Mouse (Mus musculus): ENCODE results near the gene Polr1c. TPM values are rescaled to one million over a fixed set of nuclear protein-coding genes. Genes with fewer than 3 reads are reported as not detected.

Polr1c gene
- polyA plus RNA-seq (2012; rRNA removed), result 46.4 and 49.7 TPM in 2 replicates

DNA sequence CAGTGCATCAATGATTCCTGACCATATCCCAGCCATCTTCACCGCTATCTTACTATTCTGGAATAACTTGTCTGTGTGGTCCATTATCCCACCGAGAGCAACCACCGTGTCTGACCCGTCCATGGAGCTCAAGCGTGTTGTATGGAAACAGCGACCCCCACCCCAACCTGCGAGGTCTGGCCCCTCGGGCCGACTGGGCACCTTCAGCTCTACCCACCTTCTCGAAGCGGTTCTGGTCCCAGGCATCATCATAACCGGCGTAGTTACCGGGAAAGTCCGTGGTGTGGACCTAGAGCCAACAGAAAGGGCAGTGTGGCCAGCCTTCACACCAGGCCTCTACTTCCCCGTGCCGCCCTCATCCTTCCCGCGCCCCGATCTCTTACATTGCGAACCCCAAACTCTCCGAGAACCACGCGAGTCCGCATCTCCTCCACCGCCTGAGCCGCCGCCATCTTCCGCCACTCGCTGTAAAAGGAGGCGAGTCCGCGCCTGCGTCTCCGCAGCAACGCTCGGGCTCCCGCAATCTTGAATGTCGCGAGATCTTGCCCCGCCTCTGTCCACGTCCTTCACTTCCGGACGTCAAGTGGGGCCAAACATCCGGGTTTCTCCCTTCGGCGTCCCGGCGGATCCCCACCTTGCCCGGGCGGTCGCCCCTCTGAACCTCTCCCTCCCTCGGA, at the start of gene Polr1c, which contains the start of gene Yipf3:
TSS of gene Polr1c (minus strand) at position 543 of the 677 bp plus-strand sequence.
TSS of gene Yipf3 (plus strand) at position 569 of the 677 bp plus-strand sequence.

DNA sequence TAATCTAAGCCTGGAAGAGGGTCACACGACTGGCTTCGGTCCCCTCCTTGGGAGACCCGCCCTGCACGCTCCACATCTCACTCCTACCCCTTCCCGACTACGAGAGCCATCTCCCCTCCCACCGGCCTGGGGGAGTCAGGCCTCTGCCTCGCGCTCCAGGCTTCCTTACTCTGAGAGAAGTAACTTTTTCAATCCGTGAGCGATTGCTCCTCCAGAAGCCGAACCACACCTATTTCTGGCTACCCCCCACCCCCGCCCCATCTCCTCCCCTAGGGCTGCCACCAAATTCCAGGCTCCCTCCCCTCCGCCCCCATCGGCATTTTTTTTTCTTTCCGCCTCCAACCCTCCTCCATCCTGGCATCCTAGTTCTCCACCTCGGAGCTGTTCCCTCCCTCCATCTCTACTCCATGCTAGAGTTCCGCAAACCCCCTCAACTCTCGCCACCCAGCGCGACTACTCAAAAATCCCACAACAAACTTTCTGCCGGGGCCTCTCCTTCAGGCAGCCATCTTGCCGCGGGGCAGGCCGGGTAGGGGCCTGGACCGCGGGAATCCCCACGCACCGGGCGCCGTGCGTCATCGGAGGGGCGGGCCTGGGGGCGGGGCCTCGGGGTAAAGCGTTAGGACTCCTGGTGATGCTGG, 34.7 kb upstream of the Polr1c start, which contains the start of gene Tjap1:
TSS of gene Tjap1 (minus strand) at position 544 of the 641 bp plus-strand sequence.

DNA sequence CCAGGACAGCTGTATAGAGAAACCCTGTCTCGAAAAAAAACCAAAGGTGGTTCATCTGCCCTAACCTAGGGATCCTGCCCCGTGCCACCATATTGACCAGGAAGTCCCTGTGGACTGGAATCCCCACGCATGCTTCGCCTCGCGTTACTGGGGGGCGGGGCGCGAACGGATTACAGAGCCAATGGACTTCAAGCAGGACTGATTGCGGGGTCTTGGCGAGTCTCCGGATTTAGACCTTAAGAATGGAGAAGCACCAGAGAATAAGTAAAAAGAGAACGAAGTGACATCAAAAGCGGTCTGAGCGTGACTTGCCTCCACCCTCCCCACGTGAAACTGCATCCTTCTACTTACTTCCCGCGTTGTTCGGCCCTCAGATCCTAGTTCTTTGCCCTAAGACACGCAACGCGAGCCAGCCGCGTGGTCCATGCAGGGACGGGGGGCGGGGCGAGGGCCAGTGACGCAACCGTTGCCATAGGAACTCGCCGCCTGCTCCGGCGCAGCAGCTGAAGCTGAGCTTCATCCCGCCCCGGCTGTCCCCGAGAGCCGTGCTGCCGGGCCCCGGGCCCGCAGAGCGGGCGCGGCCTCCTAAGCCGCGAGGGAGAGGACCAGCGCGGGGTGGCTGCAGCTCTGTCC, 5.7 kb upstream of the Polr1c start, which contains the start of gene Lrrc73:
TSS of gene Lrrc73 (plus strand) at position 80 of the 633 bp plus-strand sequence.

DNA sequence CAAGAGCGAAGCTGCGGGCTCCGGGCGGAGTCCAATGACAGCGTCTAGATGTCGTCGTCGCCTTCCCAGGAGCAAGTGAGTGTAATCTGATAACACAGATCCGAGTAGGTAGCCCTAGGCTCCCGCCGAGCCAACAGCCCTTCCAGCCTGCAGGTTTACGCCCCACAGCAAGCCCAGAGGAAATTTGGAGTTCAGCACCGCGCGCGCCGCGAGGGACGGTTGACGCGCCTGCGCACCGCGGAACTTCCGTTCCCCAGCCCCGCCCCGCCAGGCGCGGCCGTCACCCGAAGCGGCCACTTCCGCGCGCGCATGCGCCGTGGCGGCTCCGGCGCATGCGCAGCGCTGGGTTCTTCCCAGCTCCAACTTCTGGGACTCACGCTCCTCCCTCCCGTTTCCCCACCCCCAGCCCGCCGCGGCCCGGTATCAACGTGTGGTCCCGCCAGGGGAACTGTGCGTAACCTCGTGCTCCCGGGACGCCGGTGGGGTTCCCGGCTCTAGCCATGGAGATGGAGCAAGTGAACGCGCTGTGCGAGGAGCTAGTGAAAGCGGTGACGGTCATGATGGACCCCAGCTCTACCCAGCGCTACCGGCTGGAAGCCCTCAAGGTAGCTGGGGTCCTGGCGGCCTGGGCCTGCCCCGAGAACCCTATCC, 45.3 kb downstream of the Polr1c start, which contains the start of the genes Polh and Xpo5:
TSS of gene Polh (minus strand) at position 225 of the 651 bp plus-strand sequence.
TSS of gene Xpo5 (plus strand) at position 362 of the 651 bp plus-strand sequence.

Other genes with a start within 250 kb of the Polr1c start
- gene Vegfa, start 215.7 kb downstream of the Polr1c start, polyA plus RNA-seq (2012; rRNA removed), result 128 and 160 TPM in 2 replicates
- 36.5 and 46.4 TPM in 2 replicates for gene Mrps18a, start 137.1 kb downstream of the Polr1c start, polyA plus RNA-seq (2012; rRNA removed)
- gene Rsph9, start 103.8 kb downstream of the Polr1c start, polyA plus RNA-seq (2012; rRNA removed), result 5.5 and 8.3 TPM in 2 replicates
- gene Mad2l1bp, start 94.5 kb downstream of the Polr1c start, polyA plus RNA-seq (2012; rRNA removed), result 21.2 and 23.8 TPM in 2 replicates
- gene Gtpbp2, start 87.0 kb downstream of the Polr1c start, polyA plus RNA-seq (2012; rRNA removed), result 244 and 286 TPM in 2 replicates
- 3.0 and 3.5 TPM in 2 replicates for gene Polh, start 45.4 kb downstream of the Polr1c start, polyA plus RNA-seq (2012; rRNA removed)
- gene Xpo5, start 45.3 kb downstream of the Polr1c start, polyA plus RNA-seq (2012; rRNA removed), result 11.8 and 13.3 TPM in 2 replicates
- gene Yipf3, start within 50 bp of the Polr1c start, polyA plus RNA-seq (2012; rRNA removed), result 355 and 471 TPM in 2 replicates
- 2.9 and 4.1 TPM in 2 replicates for gene Lrrc73, start 5.5 kb upstream of the Polr1c start, polyA plus RNA-seq (2012; rRNA removed)
- gene Tjap1, start 35.0 kb upstream of the Polr1c start, polyA plus RNA-seq (2012; rRNA removed), result 46.2 and 49.1 TPM in 2 replicates
- 0.10 and 0.90 TPM in 2 replicates for gene Dlk2, start 49.4 kb upstream of the Polr1c start, polyA plus RNA-seq (2012; rRNA removed)
- 48.2 and 49.7 TPM in 2 replicates for gene Abcc10, start 80.3 kb upstream of the Polr1c start, polyA plus RNA-seq (2012; rRNA removed)
- gene Zfp318, start 135.7 kb upstream of the Polr1c start, polyA plus RNA-seq (2012; rRNA removed), result 6.7 and 9.3 TPM in 2 replicates
- gene Crip3, start 180.9 kb upstream of the Polr1c start, polyA plus RNA-seq (2012; rRNA removed), result 0.50 and 0.83 TPM in 2 replicates
- 0.08 TPM in 1 of 2 replicates, not detected in the other for gene Slc22a7, start 190.4 kb upstream of the Polr1c start, polyA plus RNA-seq (2012; rRNA removed)
- gene Ttbk1, start 239.6 kb upstream of the Polr1c start, polyA plus RNA-seq (2012; rRNA removed), result 0.38 and 0.45 TPM in 2 replicates
- 4.1 TPM in 2 replicates for gene Dnph1, start 248.7 kb upstream of the Polr1c start, polyA plus RNA-seq (2012; rRNA removed)